Mouse (Mus musculus): ENCODE measurements around the gene Lrrc30.

The Lrrc30 gene

GRCm38 (mm10) chr17:67583422-67583821 lies 49.1 kb downstream of the Lrrc30 start:
- DNase-seq (ENCODE audit: low read depth, low spot score) = no peak

- DNase-seq (ENCODE audit: low read depth, low spot score) = no peak
Measured at GRCm38 (mm10) chr17:67582681-67583356, 49.7 kb downstream of the Lrrc30 start.

- no peak for DNase-seq (ENCODE audit: low read depth, low spot score)
Measured at GRCm38 (mm10) chr17:67581839-67582238, 50.7 kb downstream of the Lrrc30 start.

Measured in retina, adult 2 months (tissue).